Mouse (Mus musculus): ENCODE data around the gene Cald1. TPM values are rescaled to one million over a fixed set of nuclear protein-coding genes. Genes with fewer than 3 reads are reported as not detected.

Cald1 gene
- total RNA-seq, 1 experiment from 2014 or later, result 99.5 TPM

DNA sequence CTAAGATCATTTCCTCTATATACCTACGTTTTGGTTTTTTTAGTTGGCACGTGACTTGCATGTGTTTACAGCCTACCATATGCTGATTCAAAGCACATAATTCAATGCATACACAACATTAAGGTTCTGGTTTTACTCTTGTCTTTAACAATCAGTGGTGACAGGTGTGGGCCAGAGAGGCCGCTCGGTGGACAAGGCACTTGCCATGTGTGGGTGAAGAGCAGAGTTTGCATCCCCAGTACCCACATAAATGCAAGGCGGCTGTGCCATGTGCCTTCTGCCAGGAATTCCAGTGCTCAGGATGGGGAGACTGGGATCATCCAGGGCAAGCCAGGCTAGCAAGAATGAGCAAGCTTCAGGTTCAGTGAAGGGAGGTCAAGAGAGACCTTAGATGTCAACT is 14.8 kb downstream of the Cald1 start:
- DNase-seq, result no peak

DNA sequence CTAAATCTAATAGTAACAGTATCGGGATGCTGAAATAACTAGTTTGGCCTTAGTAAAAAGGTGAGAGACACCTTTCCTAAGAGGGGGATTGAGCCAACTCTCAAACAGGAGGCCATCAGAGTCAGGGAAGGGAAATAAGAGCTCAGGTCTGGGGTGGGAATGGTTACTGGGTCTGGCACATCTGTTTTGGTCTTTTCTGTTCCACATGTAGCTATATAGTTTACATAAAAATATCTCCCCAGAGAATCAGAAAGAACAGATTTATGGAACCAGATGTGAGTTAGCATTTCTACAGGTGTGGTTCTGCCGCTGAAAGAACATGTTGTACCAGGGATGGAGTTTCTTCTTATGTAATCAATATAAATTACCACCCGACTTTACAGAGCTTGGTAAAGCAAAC is 17.1 kb downstream of the Cald1 start:
- no peak for DNase-seq

DNA sequence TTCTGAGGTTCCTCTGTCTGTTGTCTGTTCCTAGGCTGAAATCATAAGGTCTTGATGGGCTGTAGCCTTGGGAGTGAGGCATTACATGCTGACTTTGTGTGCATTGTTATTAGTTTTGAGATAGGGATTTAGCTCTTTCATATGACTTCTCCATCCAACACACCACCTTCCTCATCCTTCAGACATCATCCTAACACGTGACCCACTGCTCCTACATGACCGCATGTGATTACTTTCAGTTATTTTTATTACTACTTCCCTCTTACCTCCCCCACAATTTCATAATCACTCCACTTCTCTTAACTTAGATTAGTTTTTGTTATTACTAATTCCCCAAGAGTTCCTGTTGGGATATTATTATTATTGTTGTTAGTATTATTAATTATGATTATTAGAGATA is 21.2 kb downstream of the Cald1 start:
- no peak for DNase-seq

DNA sequence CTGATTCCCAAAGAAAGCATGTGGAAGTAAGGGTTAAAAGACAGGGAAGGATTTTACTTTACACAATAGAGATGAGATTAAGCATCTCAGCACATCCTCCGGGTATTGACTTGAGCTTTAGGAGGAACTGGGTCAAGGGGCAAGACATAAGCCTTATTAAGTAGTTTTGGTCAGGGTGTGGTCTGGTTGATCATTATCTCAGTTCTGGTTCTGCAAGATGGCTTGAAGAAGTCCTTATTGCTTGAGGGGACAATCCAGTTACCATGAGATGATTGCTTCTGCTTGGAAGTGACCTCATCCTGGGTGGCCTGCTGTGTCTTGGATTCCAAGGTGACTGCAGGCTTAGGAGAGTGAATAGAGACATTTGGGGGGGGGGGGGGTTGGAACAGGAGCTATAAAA is 21.9 kb downstream of the Cald1 start:
- no peak for DNase-seq

DNA sequence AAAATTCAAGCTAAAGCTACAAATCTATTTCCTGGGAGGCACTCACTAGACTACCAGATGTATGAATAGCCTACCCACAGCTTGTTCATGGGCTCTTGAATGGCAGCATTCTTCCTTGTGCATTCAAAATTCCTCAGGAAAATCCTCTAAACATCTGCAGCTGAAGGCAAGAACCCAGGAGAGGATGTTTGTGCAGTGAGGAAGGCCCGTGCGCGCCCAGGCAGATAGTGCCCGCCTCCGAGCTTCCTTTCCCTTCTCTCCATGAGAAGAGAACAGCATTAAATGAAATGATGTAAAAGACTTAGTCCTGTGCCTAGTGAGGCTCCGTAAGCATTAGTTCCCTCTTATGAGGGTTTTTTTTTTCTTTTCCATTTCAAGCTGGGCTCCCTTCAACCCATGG is 24.6 kb downstream of the Cald1 start:
- DNase-seq, result no peak

DNA sequence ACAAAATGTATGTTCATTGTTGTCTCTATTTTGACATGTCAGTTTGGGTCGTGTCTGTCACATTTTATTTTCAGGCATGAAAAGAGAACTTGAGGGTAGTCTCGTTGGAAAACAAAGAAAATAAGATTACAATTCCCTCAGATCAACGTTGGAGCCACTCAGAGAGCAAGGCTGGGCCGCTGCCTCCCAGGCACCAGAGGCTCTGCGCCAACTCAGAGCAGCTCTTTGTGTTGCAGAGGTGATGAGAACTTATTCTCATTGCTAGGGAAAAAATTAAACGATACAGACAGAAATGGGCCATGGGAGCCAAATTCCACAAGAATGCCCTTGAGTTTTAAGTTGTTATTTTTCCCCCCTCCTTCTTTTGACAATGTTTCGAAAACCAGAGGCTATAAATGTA is 25.0 kb downstream of the Cald1 start:
- no peak for DNase-seq

DNA sequence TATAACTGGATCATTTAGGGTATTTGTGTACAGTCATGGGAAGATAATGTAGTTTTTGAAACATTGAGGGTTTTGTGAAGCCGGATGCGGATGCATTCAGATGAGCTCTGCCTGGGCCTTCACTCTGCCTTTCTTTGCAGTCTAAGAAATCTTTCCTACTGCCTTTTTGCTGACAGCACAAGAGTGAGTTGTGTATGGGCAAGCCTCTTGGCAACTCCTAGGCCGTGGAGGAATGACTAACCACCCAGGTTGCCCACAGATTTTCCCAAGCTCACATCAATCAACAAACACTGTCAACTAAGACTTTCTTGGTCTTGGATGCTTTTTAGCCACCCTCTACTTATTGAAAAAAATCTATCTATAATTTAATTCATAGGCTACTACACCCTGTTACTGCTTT is 26.2 kb downstream of the Cald1 start:
- no peak for DNase-seq

DNA sequence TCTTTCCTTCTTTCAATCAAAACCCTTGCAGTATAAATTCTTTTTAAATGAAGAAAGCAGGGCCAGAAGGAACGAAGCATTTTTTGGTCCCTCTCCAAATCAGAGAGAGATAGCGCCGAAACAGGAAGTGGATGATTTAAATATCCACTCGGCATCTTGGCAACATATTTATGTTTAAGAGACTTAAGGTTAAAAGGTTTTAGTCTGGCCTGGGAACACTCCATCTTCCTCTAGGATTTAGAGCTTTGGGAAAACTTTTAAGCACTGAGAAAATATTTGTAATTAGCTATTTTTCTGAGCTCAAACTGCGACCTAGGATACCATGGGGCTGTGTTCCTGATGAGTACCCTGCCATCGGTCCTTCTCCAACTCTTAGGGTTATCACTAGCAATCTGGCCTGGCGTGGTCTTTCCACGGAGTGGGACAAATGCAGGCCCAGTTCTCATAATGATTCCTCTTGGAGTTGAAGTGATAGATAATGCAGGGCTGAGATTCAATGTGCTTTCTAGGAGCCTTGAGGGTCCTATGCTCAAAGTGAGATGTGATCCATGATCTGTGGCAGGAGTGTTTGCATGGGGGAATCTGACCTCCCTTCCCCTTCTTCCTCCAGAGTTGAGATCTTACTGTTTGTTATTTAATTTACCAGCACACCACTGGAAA is 28.4 kb downstream of the Cald1 start:
- DNase-seq, result no peak

DNA sequence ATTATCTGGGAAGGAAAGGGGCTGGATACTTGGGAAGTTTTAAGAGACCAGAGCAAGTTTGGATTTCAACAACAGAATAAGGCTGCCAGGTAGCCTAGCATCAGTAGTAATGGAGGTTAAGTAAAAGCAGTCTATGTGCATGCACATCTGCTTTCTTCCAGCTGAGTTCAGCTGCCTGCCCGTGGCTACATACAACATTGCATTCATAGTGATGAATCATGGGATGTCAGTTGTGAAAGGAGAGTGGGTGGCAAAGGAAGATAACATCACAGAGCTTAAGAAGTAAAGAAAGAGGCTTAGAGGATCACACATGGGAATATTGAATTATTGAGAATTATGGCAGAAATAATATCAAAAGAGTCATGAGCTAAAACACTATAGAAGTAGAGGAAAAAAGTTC is 29.8 kb downstream of the Cald1 start:
- DNase-seq, result no peak

DNA sequence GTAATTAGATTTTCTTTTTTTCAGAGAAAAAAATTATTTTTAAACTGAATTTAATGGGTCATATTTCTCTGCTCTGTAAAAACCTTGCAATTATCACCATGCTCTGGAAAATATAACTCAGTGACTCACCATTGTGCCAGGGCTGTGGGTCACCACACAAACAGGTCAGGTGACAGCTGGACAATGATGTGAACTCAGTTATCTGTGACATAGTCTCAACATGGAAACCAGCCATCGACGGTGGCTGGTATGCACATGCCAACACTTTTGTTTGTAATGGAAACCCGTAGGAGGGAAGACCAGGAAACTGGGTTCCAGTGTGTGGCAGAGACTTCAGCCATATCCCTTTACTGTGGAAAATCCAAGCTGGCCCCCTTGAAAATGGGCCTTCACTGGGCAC is 35.5 kb downstream of the Cald1 start:
- DNase-seq, result no peak

DNA sequence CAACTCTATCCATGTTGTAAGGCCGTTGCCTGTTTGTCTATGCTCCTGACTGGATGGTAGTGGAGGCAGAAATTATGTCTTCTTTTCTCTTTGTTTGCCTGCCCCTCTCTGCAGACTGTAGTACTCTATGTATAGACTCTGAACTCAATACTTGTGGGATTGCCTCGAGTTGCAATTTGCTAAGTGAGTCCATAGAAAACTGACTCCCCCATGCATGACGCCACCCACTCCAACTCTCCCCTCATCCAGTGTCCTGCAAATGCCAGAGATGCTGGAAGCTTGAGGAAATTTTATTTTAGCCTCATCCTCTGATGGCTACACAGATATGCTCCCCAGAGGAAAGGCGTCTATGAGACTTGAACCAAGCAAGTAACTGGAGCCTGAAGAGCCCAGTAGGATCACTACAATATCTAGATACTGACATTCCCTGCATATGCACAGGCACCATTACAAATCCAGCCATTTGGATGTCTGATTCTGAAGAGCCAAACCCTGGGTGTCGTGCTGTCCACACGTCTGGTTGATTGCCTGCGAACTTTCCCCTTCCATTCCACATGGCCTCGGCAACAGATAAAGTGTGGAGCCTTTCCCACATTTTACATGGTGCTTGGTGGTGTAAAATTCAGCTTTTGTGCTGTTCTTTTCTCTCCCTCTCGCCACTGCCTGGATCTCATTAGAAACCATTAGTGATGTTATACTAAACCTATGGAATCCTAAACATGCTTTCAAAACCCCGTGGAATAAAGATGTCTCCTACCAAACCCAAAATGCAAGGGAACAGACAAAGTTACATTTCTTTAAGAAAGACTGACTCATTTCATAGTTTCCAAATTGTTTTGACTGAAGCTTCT is 39.5 kb downstream of the Cald1 start:
- no peak for DNase-seq

DNA sequence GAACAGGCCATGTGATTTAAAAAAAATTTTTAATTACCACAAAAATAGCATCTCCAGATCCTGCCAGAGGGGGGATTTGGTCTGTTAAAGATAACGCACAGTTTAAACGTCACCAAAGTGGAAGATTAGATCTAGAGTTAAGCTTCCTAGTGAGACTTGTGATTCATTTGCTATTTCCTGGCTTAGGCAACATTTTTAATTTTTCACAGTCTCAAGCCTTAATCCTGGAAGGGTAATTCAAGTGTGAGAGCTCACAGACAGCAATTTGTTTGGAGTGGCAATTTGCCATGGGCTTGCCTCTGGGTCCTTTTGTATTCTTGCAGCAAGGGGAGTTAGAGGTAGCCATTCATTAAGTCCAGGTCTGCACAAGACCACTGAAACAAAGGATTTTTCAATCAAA is 40.4 kb downstream of the Cald1 start:
- DNase-seq, result peak; percentile 16

DNA sequence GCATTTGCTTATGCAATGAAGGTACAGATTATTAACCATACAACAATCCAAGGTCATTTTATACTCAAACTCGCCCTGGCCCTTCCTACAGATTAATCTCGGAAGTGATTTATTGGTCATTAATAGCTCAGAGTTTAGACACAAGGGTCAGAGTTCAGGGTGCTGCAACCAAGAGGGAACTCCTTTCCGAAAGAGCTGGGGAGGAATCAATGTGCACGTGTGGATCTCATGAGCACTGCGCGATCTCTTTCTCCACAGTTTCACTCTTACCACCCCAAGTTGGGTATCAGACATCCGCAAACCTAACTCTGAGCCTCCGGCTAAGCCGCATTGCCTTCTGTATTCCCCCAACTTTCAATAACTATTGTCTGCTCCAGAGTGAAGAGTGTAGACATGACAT is 41.9 kb downstream of the Cald1 start:
- DNase-seq, result no peak

DNA sequence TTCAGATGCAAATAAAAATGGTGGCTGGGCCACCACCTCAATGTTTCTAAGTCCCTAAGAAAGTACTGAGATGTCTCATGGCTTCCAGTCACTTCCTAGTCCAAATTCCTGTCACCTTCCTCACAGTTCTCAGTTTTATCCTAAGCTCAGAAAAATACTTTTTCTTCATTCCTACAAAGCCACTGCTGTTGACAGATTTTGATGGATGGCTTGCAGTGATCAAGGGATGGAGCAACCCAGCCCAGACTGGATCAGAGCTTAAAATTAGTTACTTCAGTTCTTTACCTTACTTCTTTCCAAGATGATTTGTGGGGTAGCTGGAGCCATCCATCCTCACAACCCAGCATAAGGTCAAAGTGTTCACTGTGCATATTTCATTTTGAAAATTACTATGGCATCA is 42.8 kb downstream of the Cald1 start:
- DNase-seq, result no peak

DNA sequence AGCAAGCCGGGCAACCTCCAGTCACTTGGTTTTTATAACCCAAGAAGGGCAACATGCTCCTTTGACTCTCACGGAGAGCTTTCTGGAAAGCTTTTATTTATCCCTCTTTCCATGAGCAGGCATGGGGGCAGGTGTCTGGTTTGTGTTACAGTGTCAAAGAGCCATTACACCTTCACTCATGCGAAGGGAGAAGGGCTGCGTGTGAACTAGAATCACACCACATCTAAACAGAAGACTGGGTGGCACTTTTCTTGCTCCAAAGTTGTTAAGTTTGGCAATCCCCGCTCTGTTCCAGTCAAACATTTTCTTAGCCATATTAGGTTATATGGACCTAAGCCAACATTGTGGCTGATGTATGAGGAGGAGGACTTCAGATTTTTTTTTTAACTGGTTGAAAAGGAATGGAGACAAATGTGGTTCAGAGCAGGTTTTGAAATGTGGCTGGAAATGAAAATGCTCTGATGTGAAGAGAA is 43.8 kb downstream of the Cald1 start:
- DNase-seq, result no peak

DNA sequence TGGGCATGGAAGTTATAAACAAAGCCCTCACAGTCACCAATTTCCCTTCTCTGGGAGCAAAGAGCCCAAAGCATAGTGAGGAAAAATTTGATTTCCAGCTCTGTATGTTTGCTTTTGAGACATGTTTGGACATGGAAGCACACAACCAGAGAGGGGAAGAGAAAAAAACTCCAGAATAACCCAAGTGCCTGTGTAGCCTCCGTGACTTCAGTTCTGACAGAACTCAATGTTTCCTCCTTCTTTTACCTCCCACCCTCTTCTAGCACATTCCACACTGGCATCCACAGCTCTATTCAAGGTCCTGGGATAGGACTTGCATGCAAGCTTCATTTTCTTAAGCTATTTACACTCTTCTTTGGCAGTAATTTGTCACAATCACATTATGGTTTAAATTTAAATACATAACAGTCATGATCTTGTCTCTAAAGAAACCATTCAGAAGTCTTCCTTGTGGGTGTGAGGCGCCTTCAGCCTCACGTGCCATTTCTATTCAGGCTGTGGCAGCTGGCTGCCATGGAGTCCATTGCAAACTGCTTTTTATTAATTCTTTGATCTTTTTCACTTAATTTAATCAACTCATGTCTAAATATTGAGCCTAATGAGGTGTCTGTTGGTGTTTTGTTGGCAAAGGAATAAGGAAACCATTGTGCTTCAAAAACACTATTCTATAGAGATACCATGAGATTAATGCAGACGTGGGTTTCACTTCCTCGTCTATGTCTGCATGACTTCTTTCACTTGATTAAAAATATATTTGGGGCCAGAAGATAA is 49.9 kb downstream of the Cald1 start:
- no peak for DNase-seq

DNA sequence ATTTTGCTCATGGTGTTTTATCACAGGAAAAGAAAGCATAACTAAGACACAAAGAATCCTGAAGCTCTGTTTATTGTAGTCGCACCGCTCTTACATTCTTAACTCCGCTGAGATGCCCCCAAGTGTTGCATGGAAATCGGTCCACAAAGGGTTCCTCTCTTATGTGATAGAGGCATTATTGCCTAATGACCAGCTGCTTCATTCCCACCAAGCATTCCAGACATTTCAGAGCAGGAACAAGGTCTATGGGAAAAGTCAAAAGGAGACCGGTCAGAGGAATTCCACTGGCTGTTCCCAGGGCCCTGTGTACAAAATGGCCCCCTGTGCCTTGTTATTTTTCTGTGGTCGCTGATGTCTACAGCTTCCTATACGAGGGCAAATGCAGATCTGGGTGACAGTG is 53.0 kb downstream of the Cald1 start:
- no peak for DNase-seq

DNA sequence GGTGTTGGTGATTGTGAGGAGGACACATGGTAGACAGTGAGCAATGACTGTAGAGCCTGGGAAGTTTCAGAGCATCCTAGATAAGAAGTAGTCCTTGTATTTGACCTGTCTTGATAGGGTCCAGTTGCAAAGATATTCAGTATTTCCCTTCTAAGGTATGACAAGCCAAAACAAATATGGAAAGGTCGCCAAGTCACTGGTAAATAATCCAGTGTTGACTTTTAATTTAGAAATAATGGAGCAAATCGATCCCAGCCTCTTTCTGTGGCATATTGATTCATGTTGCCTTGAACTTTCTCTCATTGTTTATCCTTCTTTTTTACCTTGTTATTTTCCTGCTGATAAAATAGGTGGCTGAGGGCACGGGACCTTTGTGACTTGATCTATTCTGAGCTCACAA is 57.4 kb downstream of the Cald1 start:
- no peak for DNase-seq

DNA sequence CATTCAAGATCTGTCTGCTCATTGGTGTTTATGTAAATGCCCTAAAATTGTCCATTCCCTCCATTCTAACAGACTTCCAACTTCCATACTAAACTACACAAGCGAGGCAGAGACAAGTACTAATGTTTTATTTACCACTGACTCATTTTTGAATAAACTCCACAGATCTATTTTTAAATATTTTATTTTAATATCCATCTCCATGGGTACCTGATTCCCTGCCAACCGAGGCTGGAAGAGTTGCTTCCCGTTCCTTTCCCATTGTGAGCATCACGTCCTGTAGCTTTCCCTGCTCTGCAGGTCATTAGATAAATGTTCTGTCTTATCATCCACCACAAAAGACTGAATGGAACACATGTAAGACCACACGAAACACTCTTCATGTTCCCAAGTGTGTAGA is 60.5 kb downstream of the Cald1 start:
- no peak for DNase-seq

DNA sequence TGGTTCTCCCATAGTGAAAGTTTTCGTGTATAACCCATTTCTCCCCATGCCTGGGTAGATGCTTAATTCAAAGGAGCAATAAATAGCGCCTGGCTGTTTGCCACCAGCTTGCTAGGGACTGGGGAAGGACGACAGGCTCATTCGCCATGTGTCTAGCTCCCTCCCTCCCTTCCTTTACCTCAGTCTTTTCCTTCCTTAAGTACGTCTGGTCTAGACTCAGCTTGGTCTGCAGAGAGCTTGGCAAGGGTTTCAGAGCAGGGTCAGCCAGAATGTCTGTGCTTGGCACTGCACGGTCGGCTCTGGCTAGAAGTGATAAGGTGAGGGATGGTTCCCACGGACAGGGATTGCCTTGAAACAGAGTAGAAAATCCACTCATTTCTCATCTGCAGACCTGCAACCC is 62.4 kb downstream of the Cald1 start:
- peak; percentile 19 for DNase-seq

DNA sequence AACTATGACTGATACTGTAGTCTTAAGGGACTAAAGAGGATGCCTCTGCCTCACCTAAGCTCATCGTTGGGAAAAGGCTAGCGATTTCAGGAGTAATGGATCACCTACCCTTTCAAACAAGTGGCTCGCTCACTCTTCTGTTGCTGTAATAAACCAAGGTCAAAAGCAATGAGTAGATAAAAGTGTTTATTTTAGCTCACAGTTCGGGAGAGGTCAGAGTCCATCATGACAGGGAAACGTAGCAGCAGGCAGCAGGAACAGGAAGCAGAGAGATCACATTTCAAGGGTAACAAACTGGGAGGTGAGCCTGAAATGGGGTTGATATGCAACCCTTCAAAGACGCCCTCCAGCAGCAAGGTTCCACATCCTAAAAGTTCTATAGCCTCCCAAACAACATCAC is 64.3 kb downstream of the Cald1 start:
- no peak for DNase-seq

DNA sequence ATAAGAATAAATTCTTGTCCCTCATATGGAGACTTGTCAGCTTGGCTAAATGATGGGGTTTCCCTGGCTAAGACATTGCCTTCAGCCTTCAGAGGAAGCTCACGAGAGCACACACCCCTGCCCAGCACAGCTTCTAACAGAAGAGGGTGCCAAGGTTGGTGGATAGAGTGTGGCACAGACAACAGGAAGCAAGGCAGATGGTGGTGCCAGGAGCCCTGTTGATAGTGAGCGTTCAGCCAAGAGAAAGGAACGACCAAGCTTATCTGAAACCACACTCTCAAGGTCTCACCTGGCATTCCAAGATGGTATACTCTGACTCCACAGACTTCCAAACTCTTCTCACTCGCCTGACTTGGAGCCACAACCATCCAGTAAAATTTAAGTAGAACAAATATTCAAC is 66.0 kb downstream of the Cald1 start:
- DNase-seq, result no peak

DNA sequence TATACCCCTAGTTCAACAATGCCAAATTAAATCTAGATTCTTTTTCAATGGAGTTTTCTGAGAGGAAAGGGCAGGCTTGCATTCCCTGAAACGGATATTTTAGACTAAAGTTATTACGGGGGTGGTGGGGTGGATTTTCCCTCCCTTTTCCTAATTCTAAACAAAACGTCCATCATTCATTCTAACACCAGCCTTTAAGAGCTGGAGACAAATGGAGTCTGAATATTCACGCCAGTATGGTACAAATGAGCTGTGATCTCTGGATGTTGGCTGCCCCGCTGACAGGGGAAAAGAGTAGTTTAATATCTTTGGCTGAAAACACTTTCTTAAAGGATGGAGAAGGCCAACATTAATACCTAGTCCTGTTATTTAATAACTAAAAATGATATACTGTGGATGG is 66.4 kb downstream of the Cald1 start:
- no peak for DNase-seq

Measured in adrenal gland, postnatal 14 days (tissue).